Mouse (Mus musculus) WW6 (cell line): Measurements from ENCODE around the gene Mief1.

Experiments used
- DNase-seq: peaks from one replicate; pipeline ENCODE4 v3.0.0-alpha.2; 2013; ENCODE audit warnings: low read depth, low spot score

Mief1 gene

DNA sequence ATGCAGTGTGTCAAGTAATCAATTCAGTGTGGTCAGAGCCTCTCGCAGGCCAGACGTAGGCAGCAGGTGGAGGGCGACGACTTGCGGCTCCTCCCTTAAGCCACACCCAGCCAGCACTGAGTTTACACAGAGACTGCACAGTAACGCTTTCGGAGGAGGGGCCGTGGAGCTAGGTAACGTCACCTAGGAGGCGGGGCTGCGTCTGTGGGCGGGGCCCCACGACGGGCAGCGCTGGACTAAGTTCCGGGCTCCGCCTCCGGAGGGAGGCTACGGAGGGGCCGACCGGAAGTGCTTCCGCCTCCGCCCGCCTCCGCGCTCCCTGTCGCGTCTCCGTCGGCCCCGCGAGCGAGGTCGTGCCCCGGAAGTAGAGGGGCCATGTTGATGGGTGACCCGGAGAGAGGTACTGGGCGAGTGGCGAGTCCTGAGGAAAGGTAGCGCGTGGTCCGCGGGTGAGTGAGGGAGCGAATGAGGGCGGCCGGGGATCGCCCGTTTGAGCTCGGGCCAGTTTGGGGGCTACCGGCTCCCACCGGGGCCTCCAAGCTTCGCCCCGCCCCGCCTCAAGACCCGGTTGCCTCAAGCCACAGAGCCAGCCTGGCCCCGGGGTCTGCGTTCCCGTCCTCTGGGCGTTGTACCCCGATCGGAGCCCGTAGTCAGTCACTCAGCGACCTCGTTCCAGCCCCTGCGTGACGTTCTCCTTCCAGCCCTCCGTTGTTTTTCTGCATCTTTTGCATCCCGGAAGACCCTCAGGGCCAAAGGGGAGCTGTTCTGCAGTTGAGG is at the start of gene Mief1:
Gene Mief1 (plus strand): TSS at position 286 of the 777 bp plus-strand sequence.
- peak; percentile 98 for DNase-seq

DNA sequence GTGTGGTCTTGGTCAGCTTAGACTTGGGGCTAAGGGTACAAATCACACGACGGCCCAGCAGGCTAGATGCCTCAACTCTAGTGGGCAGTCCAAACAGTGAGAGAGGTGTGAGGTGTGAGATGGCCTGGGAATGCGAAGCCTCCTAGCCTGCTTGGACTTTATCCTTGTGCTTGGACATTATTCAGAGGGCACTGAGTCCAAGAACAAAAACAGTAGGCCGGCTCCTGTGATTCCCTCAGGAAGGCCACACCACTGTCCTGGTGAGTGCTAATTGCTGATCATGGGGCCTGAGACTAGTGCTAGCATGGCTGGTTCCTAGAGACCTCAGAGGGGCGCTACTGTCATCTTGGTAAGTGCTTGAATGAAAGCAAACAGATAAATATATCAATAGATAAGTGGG is 44.9 kb upstream of the Mief1 start:
- no peak for DNase-seq

DNA sequence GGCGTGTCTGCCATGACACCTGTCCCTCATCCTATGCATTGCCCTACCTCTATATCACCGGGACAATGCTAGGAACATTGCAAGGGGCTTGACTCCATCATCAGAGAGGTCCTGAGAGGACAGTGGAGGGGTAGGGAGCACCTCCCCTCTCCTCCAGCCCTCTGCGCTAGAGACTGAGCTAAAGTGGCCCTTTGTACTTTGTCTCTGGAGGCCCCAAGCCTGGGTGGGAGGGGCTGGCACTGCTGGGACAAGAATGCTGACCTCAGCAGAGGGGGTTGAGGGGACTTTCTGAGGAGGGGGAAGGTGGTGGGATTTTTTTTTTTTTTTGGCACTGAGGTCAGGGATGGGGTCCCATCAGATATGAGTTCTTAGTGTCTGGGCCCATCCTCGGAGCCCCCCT is 43.7 kb upstream of the Mief1 start:
- no peak for DNase-seq

DNA sequence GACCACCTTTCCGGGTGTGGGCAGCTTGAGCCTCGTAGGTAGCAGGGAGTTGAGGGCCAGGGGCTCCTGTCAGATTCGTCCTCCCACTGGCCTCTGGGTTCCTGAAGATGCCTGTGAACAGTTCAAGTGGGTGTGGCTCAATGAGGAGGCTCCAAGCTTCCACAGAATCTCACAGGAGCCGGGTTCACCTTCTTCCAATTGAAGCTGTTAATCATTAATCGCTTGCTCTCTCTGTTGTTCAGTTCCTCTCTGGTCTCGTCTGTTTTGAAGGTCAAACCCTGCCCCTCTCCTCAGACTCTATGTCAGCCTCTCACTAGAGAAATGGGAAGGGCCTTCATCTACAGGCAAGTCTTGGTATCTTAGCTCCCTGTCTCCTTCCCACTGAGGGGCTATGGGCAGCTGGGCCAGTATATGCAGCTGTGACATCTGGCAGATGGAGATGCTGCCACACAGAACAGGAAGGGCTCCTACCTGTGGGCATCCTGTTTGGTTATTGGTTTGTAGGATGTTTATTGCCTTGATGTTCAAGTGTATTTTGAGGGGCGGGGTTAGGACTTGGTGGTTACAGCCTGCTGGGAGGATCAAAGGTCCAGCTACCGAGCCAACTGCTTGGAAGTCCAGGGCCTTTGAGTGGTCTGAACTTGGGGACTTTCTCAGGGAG is 42.1 kb upstream of the Mief1 start:
- DNase-seq = no peak

DNA sequence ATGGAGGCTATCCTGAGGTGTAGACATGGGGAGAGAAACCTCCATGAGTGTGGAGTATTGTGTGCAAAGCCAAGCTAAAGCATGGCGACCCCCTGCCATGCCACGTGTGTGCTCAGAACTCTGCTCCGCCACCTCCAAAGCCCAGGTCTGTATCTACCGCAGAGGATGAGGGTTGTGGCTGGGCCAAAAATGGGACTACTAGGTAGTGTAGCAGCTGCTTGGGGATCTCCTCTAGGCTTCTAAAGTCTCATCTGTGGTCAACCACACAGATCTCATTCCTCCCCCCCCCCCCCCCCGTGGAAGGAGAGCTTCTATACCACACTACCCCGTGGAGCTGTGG is 41.6 kb upstream of the Mief1 start:
- no peak for DNase-seq

DNA sequence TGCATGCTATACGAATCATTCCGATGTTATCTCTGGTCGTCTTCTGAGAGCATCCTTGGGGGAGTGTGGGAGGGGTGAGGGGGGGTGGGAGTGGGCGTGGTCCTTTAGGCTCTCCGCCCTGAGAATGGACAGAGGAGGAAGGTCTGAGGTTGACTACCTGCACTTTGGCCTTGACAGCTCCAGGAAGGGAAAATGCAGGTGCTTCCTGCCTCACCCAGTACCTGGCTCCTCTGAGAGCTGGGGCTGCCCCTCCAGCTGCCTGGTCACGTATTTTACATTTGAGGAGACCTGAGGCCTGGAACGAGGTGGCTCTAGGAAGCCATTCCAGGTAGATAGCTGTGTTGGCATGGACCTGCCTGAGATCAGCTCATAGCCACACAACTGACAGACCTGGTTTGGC is 41.0 kb upstream of the Mief1 start:
- DNase-seq = no peak

DNA sequence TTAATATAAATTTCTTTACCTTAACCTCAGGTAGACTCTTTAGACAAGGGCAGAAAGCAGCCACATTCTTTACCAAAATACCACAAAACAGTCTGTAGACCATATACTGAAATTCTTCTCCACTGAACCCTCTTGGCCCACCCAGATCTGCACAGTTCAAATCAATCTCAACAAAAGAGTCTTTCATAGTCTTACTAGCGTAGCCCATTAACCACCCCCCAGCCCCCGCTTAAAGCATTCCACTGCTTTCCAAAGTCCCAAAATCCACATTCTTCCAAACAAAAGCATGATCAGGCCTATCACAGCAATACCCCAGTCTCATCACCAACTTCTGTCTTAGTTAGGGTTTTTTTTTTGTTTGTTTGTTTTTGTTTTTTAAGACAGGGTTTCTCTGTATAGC is 34.3 kb upstream of the Mief1 start:
- DNase-seq = no peak

DNA sequence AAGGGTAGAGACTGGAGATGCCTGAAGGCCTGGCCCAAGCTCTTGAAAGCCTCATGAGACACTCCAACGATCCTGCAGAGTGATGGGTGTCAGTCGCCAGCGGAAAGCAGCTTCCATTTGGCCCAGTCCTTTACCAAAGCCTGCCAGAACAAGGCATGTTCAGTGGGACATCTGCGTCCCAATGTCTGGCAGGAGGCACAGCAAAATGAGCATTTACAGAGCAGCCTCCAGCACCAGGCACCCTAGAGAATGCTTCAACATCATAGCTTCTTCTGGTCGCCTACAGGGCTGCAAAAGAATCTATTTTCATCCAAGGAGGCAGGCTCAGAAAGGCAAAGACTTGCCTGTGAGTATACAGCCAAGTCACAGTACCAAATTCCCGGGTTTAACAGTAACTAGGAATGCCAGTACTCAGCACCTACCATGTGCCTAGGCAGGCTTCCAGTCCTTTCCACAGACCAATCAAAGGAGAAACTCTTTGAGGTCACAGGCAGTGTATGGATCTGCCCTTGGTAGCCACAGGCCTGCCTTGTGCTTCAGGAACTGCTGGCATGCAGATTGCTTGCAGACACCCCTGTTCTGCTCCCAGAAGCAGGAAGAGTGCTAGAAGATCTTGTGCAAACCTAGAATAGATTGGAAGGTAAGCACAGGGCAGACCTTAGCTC is 31.6 kb upstream of the Mief1 start:
- DNase-seq = no peak

DNA sequence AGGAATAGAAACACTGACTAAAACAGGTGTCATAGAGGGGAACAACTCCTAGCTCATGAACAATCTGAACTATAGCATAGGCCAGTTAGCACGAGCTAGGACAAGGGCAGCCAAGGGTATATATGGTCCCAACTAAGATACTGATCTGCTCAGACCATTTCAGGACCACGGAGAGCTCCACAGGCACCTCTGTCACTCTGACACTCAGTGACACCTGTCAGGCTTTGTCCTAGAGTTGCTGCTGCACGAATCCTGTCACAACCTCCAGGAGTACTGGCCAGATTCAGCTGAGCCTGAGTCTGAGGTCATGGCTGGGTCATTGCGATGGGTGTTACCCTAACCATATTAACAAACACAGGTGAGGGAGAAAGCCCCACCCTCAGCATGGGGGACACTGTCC is 30.4 kb upstream of the Mief1 start:
- no peak for DNase-seq

DNA sequence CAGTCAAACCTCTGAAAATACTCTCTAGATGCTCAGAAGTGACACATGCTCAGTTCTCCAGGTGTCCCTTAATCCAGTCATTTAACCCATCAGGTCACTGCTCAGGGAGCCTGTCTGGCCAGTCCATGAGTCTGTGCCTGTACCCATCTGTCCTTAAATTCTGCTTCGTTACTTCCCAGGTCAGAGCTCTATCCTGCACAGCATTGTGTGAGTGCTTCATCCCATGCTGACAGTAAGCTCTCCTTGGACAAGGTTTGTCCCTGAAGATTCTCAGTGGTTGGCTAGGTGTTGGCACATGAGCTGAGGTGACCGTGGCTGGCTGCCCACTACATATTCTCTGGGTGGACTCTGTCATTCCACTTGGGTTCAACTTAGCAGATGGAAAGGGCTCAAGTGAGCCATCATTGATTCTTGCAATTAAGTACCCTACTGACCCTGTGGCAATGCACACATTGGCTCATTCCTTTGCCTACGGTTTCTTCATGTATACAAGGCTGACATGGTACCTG is 27.7 kb upstream of the Mief1 start:
- no peak for DNase-seq

DNA sequence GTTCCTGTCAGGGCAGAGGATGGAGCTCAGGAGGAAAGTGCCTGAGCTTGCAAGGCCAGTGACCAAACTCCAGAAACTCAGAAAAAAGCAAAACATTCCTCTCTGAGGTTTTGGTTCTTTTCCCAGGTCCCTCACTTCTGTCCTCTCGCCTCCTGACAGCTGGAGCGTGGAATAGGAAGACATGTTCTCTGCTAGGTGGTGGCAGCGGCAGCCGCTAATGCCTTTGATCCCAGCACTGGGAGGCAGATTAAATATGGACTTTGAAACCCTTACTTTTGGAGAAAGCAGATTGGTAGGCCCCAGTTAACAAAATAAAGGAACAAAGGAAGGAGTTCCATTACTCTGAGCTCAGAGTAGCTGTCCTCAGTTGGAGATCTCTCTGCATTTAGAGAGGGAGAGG is 25.4 kb upstream of the Mief1 start:
- no peak for DNase-seq

DNA sequence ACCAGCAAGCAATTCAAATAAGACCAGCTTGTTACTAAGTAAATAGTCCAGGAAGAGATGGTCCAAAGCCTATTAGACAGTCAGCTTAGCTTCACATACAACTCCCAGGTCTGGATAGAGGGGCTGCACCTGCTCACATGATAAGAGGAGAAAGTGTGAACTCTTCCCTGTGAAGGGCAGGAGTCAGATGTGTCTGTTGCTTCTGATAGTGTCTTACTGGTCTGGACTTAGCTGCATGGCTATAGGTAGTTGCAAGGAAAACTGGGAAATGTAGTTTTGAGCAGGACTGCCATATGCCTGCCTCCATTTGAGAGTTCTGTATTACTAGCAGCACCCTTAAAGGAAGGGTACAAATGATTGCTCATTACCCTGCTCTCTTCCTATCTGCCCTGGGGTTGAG is 20.1 kb upstream of the Mief1 start:
- no peak for DNase-seq

DNA sequence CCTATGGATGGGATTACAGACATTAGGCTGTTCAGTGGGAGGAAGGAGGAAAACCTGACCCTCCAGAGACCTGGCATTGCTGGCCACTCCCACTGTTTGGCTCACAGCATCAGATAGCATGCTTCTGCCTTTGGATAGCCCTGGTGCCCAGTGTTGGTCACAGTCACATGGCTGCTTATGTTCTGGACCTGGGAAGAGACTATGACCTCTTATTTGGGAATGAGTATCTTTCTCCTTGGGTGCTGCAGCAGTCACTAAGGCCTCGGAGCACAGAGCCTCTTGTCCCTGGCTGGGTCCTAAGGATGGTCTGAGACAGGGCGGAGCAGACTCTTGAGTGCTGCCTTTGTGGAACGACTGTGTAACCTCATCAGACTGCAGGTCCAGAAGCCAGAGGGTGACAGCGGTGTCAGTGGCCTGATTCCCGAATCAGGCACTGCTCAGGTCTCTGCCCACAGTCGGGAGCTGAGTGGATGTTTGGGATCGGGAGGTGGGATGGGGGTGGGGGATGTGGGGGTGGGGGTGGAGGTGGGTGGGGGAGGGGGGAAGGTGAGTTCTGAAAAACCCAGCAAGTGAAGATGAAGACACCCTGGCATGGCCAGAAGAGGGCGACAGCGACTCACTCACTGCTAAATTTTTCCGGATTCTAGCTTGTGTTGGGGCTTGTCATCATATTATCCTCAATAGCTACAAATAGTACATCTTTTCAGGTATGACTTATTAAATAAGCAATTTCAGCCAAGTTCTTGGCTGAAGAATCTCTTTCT is 17.9 kb upstream of the Mief1 start:
- DNase-seq = no peak

DNA sequence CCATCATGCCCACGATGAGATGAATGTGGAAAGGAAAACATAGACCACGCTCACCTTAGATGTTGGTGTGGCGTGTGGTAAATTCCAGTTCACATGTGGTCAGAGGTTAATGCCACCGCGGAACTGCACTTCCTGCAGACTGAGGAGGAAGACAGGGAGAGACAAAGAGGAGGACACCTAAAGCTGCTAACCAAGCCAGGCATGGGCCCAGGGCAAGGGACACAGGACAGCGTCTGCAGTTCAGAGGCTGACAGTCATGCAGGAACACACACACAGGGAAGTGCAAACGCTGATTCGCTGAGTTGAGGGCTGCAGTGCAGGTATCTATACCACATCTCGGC is 17.4 kb upstream of the Mief1 start:
- no peak for DNase-seq

DNA sequence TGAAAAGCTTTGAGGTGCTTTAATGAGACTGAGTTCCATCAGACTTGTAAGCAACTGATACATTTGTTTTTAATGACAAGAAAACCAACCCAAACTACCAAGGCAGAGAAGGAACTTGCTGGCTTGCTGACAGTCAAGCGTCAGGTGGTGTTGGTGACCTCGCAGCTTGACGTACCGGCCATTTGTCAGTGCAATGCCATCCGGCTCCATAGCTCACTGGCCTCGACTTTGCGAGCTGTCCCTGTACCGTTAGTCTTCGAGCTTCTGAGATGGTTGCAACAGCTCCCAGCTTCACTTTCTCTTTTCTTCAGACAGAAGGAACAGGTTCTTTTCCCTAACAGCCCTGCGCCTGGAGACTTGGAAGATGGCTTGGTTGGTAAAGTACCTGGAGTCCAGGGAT is 16.3 kb upstream of the Mief1 start:
- no peak for DNase-seq

DNA sequence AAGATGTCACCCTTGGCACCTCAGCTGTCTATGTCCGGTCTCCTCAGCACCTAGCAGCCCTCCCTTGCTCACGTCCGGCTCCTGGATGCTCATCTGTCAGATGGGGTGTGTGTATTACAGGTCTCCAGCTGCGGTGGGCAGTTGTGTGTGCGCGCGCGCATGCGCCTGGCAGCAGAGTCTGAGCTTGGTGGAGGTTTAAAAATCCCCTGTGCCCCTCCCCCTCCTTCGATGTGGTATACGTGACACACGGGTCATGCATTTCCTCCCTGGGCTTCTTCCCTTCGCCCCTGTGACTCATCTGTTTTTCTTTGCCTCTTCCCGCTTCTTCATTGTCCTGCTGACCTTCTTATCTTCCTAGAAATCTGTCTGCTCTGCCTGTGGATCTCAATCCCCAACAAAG is 14.6 kb upstream of the Mief1 start:
- no peak for DNase-seq

DNA sequence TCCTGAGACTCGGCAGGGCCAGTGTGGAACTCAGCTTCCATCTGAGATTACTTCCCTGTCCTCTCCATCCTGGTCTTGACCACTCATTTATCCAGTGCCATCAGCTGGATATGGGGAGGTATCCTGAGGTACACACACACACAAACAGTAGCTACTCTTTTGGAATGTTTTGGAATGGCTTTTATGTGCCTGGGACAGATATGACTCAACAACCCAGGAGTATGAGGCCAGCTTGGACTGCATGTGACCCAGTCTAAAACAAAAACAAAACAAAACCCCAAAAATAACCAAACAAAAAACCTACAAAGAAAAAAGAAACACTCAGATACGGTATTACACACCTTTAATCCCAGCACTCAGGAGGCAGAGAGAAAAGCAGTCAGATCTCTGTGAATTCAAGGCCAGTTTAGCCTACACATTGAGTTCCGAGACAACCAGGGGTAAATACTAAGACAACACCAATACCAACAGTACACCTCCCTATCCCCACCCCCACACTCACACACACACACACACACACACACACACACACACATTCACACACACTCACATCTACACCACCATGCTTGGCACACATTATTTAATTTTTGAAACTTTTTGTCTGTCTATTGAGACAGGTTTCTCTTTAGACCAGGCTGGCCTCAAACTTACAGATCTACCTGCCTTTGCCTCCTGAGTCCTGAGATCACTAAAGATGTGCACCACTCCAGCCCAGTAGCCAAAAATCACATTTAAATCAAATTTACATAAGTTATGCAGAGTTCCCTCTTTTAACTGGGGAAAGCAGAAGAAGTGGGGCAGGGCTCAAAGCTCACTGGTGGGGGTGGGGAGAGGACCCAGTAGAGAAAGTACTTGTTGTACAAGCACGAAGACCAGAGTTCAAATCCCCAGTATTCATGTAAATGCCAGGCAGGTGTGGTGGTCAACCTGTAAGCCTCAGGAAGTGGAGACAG is 13.8 kb upstream of the Mief1 start:
- no peak for DNase-seq

DNA sequence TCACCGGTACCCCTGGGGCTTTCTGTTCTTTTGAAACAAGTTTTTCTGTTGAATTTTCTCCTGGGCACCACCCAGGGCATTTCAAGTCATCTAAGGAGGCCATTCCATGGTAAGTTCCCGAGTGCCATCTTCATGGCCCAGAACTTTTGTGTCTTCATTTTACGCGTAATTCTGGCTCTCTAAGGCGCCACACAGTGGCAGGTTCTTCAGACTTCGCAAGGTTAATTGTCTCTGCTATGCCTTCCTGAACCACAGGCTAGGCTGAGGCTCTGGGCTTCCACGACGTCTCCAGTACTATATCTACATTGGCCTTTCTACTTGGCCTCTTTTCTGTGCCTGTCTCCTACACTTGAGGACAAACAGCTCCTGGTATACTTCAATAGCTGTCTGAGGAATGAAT is 12.8 kb upstream of the Mief1 start:
- DNase-seq = no peak

DNA sequence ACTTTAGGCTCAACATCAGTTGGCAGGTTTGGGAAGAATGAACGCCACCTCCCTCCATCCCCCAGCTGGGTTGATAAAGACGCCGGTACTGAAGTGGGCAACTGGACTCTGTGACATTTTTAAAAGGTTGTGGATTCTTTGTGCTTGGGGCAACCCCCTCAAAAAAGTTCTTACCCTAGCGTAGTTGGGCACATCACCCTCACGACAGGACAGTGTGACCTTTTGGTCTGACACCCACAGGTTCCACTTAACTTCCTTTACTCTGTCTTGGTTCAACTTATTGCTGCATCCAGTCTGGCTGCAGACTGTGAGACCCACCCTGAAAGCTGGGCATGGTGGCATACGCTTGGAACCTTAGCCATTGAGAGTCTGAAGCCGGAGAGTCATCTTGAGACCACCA is 10.1 kb upstream of the Mief1 start:
- no peak for DNase-seq

DNA sequence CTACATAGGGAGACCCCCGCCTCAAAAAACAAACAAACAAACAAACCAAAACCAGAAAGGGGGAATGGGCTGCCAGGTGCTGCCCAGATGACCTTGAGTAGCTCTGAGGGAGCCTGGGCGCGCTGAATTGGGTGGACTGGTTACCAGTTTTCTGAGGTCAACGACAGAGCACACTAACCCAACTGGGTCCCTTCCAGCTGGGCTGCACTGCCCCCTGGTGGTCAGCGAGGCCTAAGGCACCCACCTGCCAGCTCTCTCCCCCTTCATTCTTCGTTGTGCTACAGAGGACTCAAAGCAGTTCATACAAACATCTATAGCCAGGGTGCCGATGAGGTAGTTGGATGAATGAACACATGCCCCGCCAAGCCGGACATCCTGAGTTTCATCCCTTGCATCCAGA is 8.6 kb upstream of the Mief1 start:
- peak; percentile 50 for DNase-seq

DNA sequence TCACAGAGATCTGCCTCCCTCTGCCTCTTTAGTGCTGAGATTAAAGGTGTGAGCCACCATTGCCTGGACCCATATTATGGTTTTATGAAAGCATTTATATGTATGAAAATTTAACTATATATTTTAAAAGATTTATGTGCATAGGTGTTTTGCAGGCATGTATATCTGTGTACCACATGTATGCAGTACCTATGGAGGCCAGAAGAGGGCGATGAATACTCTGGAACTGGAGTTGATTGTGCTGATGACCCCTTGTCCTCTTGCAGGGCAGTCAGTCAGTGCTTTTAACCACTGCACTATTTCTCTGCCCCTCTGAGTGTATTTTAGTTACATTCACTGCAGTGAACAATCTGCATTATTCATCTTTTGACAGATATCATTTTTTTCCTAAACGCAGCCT is 8.0 kb upstream of the Mief1 start:
- DNase-seq = no peak
